Mouse (Mus musculus): ENCODE measurements at regions not wholly inside any gene's neighbourhood (a gene's known extent, or its start where the extent isn't known, plus 50 kb on each side); places are given as distances from the start of the nearest gene placed in this dataset.

- Histone ChIP-seq H3K9me3 (replicated peaks) (no peaks in the 10 kb centered on the region), H3K4me3 (replicated peaks) (no peak overlapping the region), H3K36me3 (no peaks in the 10 kb centered on the region), H3K9ac (replicated peaks) (no peak overlapping the region), H3K4me2 (no peak overlapping the region), H3K27ac (replicated peaks) (no peak overlapping the region), H3K27me3 (replicated peaks) (no peaks in the 10 kb centered on the region), H3K4me1 (0 out of 2 replicates have a peak, but pooled peaks cover under 1% of the 10 kb centered on the region)
- 82% methylated on average over 15 of the region's 15 CpGs for WGBS
- ATAC-seq (ENCODE audit: low FRiP score) = no peak
Measured at GRCm38 (mm10) chr2:167805629-167806304, 116.1 kb upstream of the Tmem189 start.

- Histone ChIP-seq H3K4me1 (0 out of 2 replicates have a peak, but pooled peaks cover 2% of the 10 kb centered on the region), H3K27me3 (replicated peaks) (no peaks in the 10 kb centered on the region), H3K9me3 (replicated peaks) (no peaks in the 10 kb centered on the region), H3K27ac (replicated peaks) (no peak overlapping the region), H3K9ac (replicated peaks) (no peak overlapping the region), H3K4me2 (no peak overlapping the region), H3K4me3 (replicated peaks) (no peak overlapping the region), H3K36me3 (no peaks in the 10 kb centered on the region)
- no peak for ATAC-seq (ENCODE audit: low FRiP score)
- WGBS = 74% methylated on average over 18 of the region's 18 CpGs
Measured at GRCm38 (mm10) chr2:167804493-167805227, 115.0 kb upstream of the Tmem189 start.

GRCm38 (mm10) chr2:167802494-167802893, 112.9 kb upstream of the Tmem189 start:
- no peaks in the 10 kb centered on the region for H3K27me3 ChIP-seq (replicated peaks)
- no peak overlapping the region for H3K27ac ChIP-seq (replicated peaks)
- no peak overlapping the region for H3K4me2 ChIP-seq
- H3K4me1 ChIP-seq = 0 out of 2 replicates have a peak, but pooled peaks cover 2% of the 10 kb centered on the region
- no peaks in the 10 kb centered on the region for H3K9me3 ChIP-seq (replicated peaks)
- no peak for ATAC-seq (ENCODE audit: low FRiP score)
- no peak overlapping the region for H3K4me3 ChIP-seq (replicated peaks)
- H3K9ac ChIP-seq (replicated peaks) = no peak overlapping the region
- 77% methylated on average over 9 of the region's 9 CpGs for WGBS
- no peaks in the 10 kb centered on the region for H3K36me3 ChIP-seq

GRCm38 (mm10) chr2:167801389-167801788, 111.8 kb upstream of the Tmem189 start:
- no peak overlapping the region for H3K4me3 ChIP-seq (replicated peaks)
- no peak overlapping the region for H3K4me2 ChIP-seq
- no peaks in the 10 kb centered on the region for H3K9me3 ChIP-seq (replicated peaks)
- 0 out of 2 replicates have a peak, but pooled peaks cover 2% of the 10 kb centered on the region for H3K4me1 ChIP-seq
- ATAC-seq (ENCODE audit: low FRiP score) = no peak
- whole genome bisulfite sequencing = 91% methylated on average over 10 of the region's 10 CpGs
- H3K27ac ChIP-seq (replicated peaks) = no peak overlapping the region
- H3K27me3 ChIP-seq (replicated peaks) = no peaks in the 10 kb centered on the region
- H3K36me3 ChIP-seq = no peaks in the 10 kb centered on the region
- H3K9ac ChIP-seq (replicated peaks) = no peak overlapping the region

- Histone ChIP-seq H3K4me1 (0 out of 2 replicates have a peak, but pooled peaks cover 2% of the 10 kb centered on the region), H3K4me2 (no peak overlapping the region), H3K9ac (replicated peaks) (no peak overlapping the region), H3K27ac (replicated peaks) (no peak overlapping the region), H3K4me3 (replicated peaks) (no peak overlapping the region), H3K9me3 (replicated peaks) (no peaks in the 10 kb centered on the region), H3K36me3 (no peaks in the 10 kb centered on the region), H3K27me3 (replicated peaks) (no peaks in the 10 kb centered on the region)
- ATAC-seq (ENCODE audit: low FRiP score) = no peak
- 75% methylated on average over 11 of the region's 11 CpGs for WGBS
Measured at GRCm38 (mm10) chr2:167800648-167801245, 111.1 kb upstream of the Tmem189 start.

- Histone ChIP-seq H3K27me3 (replicated peaks) (no peaks in the 10 kb centered on the region), H3K4me1 (0 out of 2 replicates have a peak, but pooled peaks cover 2% of the 10 kb centered on the region), H3K9me3 (replicated peaks) (no peaks in the 10 kb centered on the region), H3K4me2 (no peak overlapping the region), H3K4me3 (replicated peaks) (no peak overlapping the region), H3K27ac (replicated peaks) (no peak overlapping the region), H3K9ac (replicated peaks) (no peak overlapping the region), H3K36me3 (no peaks in the 10 kb centered on the region)
- 90% methylated on average over 5 of the region's 5 CpGs for whole genome bisulfite sequencing
- no peak for ATAC-seq (ENCODE audit: low FRiP score)
Measured at GRCm38 (mm10) chr2:167799629-167800387, 110.2 kb upstream of the Tmem189 start.

GRCm38 (mm10) chr2:167798969-167799513, 109.4 kb upstream of the Tmem189 start:
- Histone ChIP-seq H3K9ac (replicated peaks) (no peak overlapping the region), H3K36me3 (no peaks in the 10 kb centered on the region), H3K4me3 (replicated peaks) (no peak overlapping the region), H3K27ac (replicated peaks) (no peak overlapping the region), H3K9me3 (replicated peaks) (no peaks in the 10 kb centered on the region), H3K4me1 (0 out of 2 replicates have a peak, but pooled peaks cover 2% of the 10 kb centered on the region), H3K4me2 (no peak overlapping the region), H3K27me3 (replicated peaks) (no peaks in the 10 kb centered on the region)
- ATAC-seq (ENCODE audit: low FRiP score) = no peak
- WGBS = 93% methylated on average over 9 of the region's 9 CpGs

GRCm38 (mm10) chr2:167798076-167798782, 108.6 kb upstream of the Tmem189 start:
- 90% methylated on average over 11 of the region's 11 CpGs for WGBS

GRCm38 (mm10) chr2:167795491-167795890, 105.9 kb upstream of the Tmem189 start:
- WGBS = 89% methylated on average over 7 of the region's 7 CpGs
- no peak overlapping the region for H3K4me2 ChIP-seq
- H3K27me3 ChIP-seq (replicated peaks) = no peaks in the 10 kb centered on the region
- ATAC-seq (ENCODE audit: low FRiP score) = no peak
- no peak overlapping the region for H3K27ac ChIP-seq (replicated peaks)
- H3K4me1 ChIP-seq = no peaks in the 10 kb centered on the region
- no peak overlapping the region for H3K9ac ChIP-seq (replicated peaks)
- no peaks in the 10 kb centered on the region for H3K9me3 ChIP-seq (replicated peaks)
- no peaks in the 10 kb centered on the region for H3K36me3 ChIP-seq
- H3K4me3 ChIP-seq (replicated peaks) = no peak overlapping the region

More at GRCm38 (mm10) chr2:167798076-167798782, 108.6 kb upstream of the Tmem189 start:
- no peak overlapping the region for H3K4me3 ChIP-seq (replicated peaks)
- no peak overlapping the region for H3K4me2 ChIP-seq
- no peak overlapping the region for H3K9ac ChIP-seq (replicated peaks)
- ATAC-seq (ENCODE audit: low FRiP score) = no peak
- no peaks in the 10 kb centered on the region for H3K36me3 ChIP-seq
- H3K27ac ChIP-seq (replicated peaks) = no peak overlapping the region
- no peaks in the 10 kb centered on the region for H3K9me3 ChIP-seq (replicated peaks)
- 0 out of 2 replicates have a peak, but pooled peaks cover 2% of the 10 kb centered on the region for H3K4me1 ChIP-seq
- no peaks in the 10 kb centered on the region for H3K27me3 ChIP-seq (replicated peaks)

- Histone ChIP-seq H3K4me2 (no peak overlapping the region), H3K9me3 (replicated peaks) (no peaks in the 10 kb centered on the region), H3K4me3 (replicated peaks) (no peak overlapping the region), H3K4me1 (no peaks in the 10 kb centered on the region), H3K9ac (replicated peaks) (no peak overlapping the region), H3K36me3 (no peaks in the 10 kb centered on the region), H3K27ac (replicated peaks) (no peak overlapping the region), H3K27me3 (replicated peaks) (no peaks in the 10 kb centered on the region)
- 86% methylated on average over 2 of the region's 2 CpGs for WGBS
- ATAC-seq (ENCODE audit: low FRiP score) = no peak
Measured at GRCm38 (mm10) chr2:167793916-167794315, 104.3 kb upstream of the Tmem189 start.

All from neural tube, embryonic 15.5 days (tissue).